Mouse (Mus musculus): ENCODE measurements around the gene Speg. TPM values are rescaled to one million over a fixed set of nuclear protein-coding genes. Genes with fewer than 3 reads are reported as not detected.

Speg gene
- polyA plus RNA-seq, 1 experiment, result 34.6 TPM

GRCm38 (mm10) chr1:75423780-75424390 lies 48.8 kb downstream of the Speg start:
- Histone ChIP-seq H3K4me1 (ENCODE audit: control insufficient read depth, insufficient read depth, low read length) (no peaks in the 10 kb centered on the region), H3K4me3 (ENCODE audit: insufficient read depth, low read depth, low read length) (no peak overlapping the region), H3K27me3 (replicated peaks; ENCODE audit: control insufficient read depth, insufficient read depth, low read length) (peaks cover 1% of the 10 kb centered on the region; the same call in 1 of the 2 replicates), H3K36me3 (ENCODE audit: control insufficient read depth, insufficient read depth, low read length) (no peaks in the 10 kb centered on the region), H3K27ac (ENCODE audit: insufficient read depth, low read depth, low read length) (no peak overlapping the region)
- DNase-seq, result no peak
- no peak for TF ChIP-seq CTCF (conservative IDR thresholded peaks at IDR 0.05; ENCODE audit: insufficient read depth, insufficient read length, low read depth, low read length)
- no peak for TF ChIP-seq POLR2A (IDR thresholded peaks at IDR 0.05; ENCODE audit: low read depth, low read length)
- WGBS, result 87% methylated on average over 11 of the region's 11 CpGs

GRCm38 (mm10) chr1:75425796-75426471 lies 50.8 kb downstream of the Speg start:
- 44% methylated on average over 10 of the region's 10 CpGs for WGBS
- H3K36me3 ChIP-seq (ENCODE audit: control insufficient read depth, insufficient read depth, low read length), result no peaks in the 10 kb centered on the region
- peaks cover 1% of the 10 kb centered on the region; the same call in 1 of the 2 replicates for H3K27me3 ChIP-seq (replicated peaks; ENCODE audit: control insufficient read depth, insufficient read depth, low read length)
- no peak overlapping the region for H3K4me3 ChIP-seq (ENCODE audit: insufficient read depth, low read depth, low read length)
- no peak overlapping the region for H3K27ac ChIP-seq (ENCODE audit: insufficient read depth, low read depth, low read length)
- peak; percentile 58 for TF ChIP-seq CTCF (conservative IDR thresholded peaks at IDR 0.05; ENCODE audit: insufficient read depth, insufficient read length, low read depth, low read length)
- TF ChIP-seq POLR2A (IDR thresholded peaks at IDR 0.05; ENCODE audit: low read depth, low read length), result no peak
- no peaks in the 10 kb centered on the region for H3K4me1 ChIP-seq (ENCODE audit: control insufficient read depth, insufficient read depth, low read length)
- DNase-seq, result peak; percentile 29

GRCm38 (mm10) chr1:75435475-75436328 lies 60.6 kb downstream of the Speg start, which contains the start of gene Gmppa:
Gmppa (plus strand) TSS chr1:75435930.
- Histone ChIP-seq H3K36me3 (ENCODE audit: control insufficient read depth, insufficient read depth, low read length) (no peaks in the 10 kb centered on the region), H3K27me3 (replicated peaks; ENCODE audit: control insufficient read depth, insufficient read depth, low read length) (no peaks in the 10 kb centered on the region), H3K27ac (ENCODE audit: insufficient read depth, low read depth, low read length) (peak within 1 kb of the TSS; percentile 18; the same call in 1 of the 2 replicates), H3K4me3 (ENCODE audit: insufficient read depth, low read depth, low read length) (peak within 1 kb of the TSS; percentile 65), H3K4me1 (ENCODE audit: control insufficient read depth, insufficient read depth, low read length) (peaks cover 2% of the 10 kb centered on the region; the same call in 1 of the 2 replicates)
- peak; percentile 89 for DNase-seq
- peak; percentile 88 for TF ChIP-seq POLR2A (IDR thresholded peaks at IDR 0.05; ENCODE audit: low read depth, low read length)
- TF ChIP-seq CTCF (conservative IDR thresholded peaks at IDR 0.05; ENCODE audit: insufficient read depth, insufficient read length, low read depth, low read length), result no peak
- WGBS, result 3% methylated on average over 28 of the region's 28 CpGs

GRCm38 (mm10) chr1:75438782-75439181 lies 63.7 kb downstream of the Speg start:
- peaks cover 2% of the 10 kb centered on the region; the same call in 1 of the 2 replicates for H3K4me1 ChIP-seq (ENCODE audit: control insufficient read depth, insufficient read depth, low read length)
- TF ChIP-seq CTCF (conservative IDR thresholded peaks at IDR 0.05; ENCODE audit: insufficient read depth, insufficient read length, low read depth, low read length) (no peak), POLR2A (IDR thresholded peaks at IDR 0.05; ENCODE audit: low read depth, low read length) (no peak)
- H3K27ac ChIP-seq (ENCODE audit: insufficient read depth, low read depth, low read length), result no peak overlapping the region
- no peak overlapping the region for H3K4me3 ChIP-seq (ENCODE audit: insufficient read depth, low read depth, low read length)
- WGBS, result 91% methylated on average over 8 of the region's 9 CpGs
- no peaks in the 10 kb centered on the region for H3K27me3 ChIP-seq (replicated peaks; ENCODE audit: control insufficient read depth, insufficient read depth, low read length)
- no peak for DNase-seq
- H3K36me3 ChIP-seq (ENCODE audit: control insufficient read depth, insufficient read depth, low read length), result no peaks in the 10 kb centered on the region

GRCm38 (mm10) chr1:75440661-75441060 lies 65.6 kb downstream of the Speg start:
- Histone ChIP-seq H3K36me3 (ENCODE audit: control insufficient read depth, insufficient read depth, low read length) (no peaks in the 10 kb centered on the region), H3K27me3 (replicated peaks; ENCODE audit: control insufficient read depth, insufficient read depth, low read length) (no peaks in the 10 kb centered on the region), H3K4me3 (ENCODE audit: insufficient read depth, low read depth, low read length) (no peak overlapping the region), H3K4me1 (ENCODE audit: control insufficient read depth, insufficient read depth, low read length) (peaks cover under 1% of the 10 kb centered on the region; the same call in 1 of the 2 replicates), H3K27ac (ENCODE audit: insufficient read depth, low read depth, low read length) (no peak overlapping the region)
- WGBS, result 93% methylated on average over 7 of the region's 7 CpGs
- no peak for TF ChIP-seq POLR2A (IDR thresholded peaks at IDR 0.05; ENCODE audit: low read depth, low read length)
- no peak for TF ChIP-seq CTCF (conservative IDR thresholded peaks at IDR 0.05; ENCODE audit: insufficient read depth, insufficient read length, low read depth, low read length)
- no peak for DNase-seq

GRCm38 (mm10) chr1:75441471-75441996 lies 66.4 kb downstream of the Speg start:
- Histone ChIP-seq H3K27ac (ENCODE audit: insufficient read depth, low read depth, low read length) (no peak overlapping the region), H3K27me3 (replicated peaks; ENCODE audit: control insufficient read depth, insufficient read depth, low read length) (no peaks in the 10 kb centered on the region), H3K4me3 (ENCODE audit: insufficient read depth, low read depth, low read length) (no peak overlapping the region), H3K4me1 (ENCODE audit: control insufficient read depth, insufficient read depth, low read length) (no peaks in the 10 kb centered on the region), H3K36me3 (ENCODE audit: control insufficient read depth, insufficient read depth, low read length) (no peaks in the 10 kb centered on the region)
- TF ChIP-seq CTCF (conservative IDR thresholded peaks at IDR 0.05; ENCODE audit: insufficient read depth, insufficient read length, low read depth, low read length), result no peak
- TF ChIP-seq POLR2A (IDR thresholded peaks at IDR 0.05; ENCODE audit: low read depth, low read length), result no peak
- 77% methylated on average over 15 of the region's 15 CpGs for WGBS
- no peak for DNase-seq
